Mouse (Mus musculus): Measurements from ENCODE around the gene Btbd35f24. TPM values are rescaled to one million over a fixed set of nuclear protein-coding genes. Genes with fewer than 3 reads are reported as not detected.
"Not testable (repeated sequence)": the region's sequence is repeated elsewhere in the genome, so short reads cannot be mapped to it uniquely, and the experiment has no call there.

Btbd35f24 gene
- polyA plus RNA-seq (2015; fragmentation: Nextera tagmentation; extraction: Ambion mirVana) = not detected in 2 replicates

DNA sequence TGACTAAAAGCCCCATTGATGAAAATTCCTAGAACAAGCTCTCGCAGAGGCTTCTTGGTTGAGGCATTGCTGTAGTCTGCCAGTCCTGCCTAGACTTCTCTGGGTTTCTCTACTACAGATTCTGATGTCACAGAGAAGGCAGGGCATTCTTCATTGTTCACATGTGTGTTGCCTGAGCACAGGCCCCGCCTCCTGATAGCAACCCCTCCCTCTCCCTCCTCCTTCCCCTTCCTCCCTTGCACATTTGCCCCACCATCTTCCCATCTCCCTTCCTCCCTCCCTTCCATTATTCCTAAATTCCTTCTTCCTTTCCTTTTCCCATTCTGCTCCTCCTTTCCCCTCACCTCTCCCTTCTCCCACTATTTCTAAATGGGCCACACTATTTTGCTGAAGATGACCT, at the start of gene Btbd35f24:
TSS of gene Btbd35f24 (minus strand) at position 101 of the 400 bp plus-strand sequence.
- H3K9me3 ChIP-seq; ATAC-seq (ENCODE audit: insufficient number of reproducible peaks, low FRiP score, low TSS enrichment, low read depth); H3K4me1 ChIP-seq; H3K27me3 ChIP-seq; H3K4me2 ChIP-seq; H3K36me3 ChIP-seq; H3K4me3 ChIP-seq; H3K27ac ChIP-seq; H3K9ac ChIP-seq: not testable (repeated sequence)
- WGBS = 53% methylated on average over 2 of the region's 2 CpGs

Other genes with a start within 250 kb of the Btbd35f24 start
- not detected in 2 replicates for gene Btbd35f23, start 119.0 kb downstream of the Btbd35f24 start, polyA plus RNA-seq (2015; fragmentation: Nextera tagmentation; extraction: Ambion mirVana)
- not detected in 2 replicates for gene Btbd35f11, start 247.9 kb upstream of the Btbd35f24 start, polyA plus RNA-seq (2015; fragmentation: Nextera tagmentation; extraction: Ambion mirVana)